Mouse (Mus musculus) liver, adult 2 months (tissue): ENCODE results near the gene Pigh.

ENCODE experiments used
- CTCF ChIP-seq: fragments of 200-500 bp; IDR thresholded peaks from 2 replicates; pipeline ENCODE4 v1.5.1; 2011; ENCODE audit warnings: low read depth, low read length, control low read depth
- POLR2A ChIP-seq: fragments of 200-500 bp; IDR thresholded peaks from 2 replicates; pipeline ENCODE4 v1.6.1; 2011; ENCODE audit warnings: low read length, control low read depth; ENCODE audit not compliant: insufficient read depth; ENCODE audit errors: extremely low read depth

DNA sequence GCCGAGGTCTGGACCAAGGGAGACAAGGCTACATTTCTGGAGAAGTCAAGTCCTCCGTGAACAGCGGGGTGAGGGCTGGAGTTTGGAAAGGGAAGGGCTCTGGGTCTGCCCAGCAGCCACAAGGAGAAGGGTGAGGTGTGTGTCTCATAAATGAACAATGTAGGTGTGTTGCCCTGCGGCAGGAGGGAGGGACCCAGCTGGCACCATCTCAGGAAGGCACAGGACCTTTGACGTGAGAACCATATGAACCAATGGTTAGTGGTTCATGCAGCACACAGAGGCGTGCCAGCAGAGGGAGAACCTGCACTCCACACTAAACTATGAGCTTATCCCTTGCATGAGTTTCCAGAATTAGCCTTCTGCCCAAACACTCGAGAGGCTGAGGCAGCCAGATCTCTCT, 42.2 kb downstream of the Pigh start:
- TF ChIP-seq CTCF: no peak
- no peak for TF ChIP-seq POLR2A
